Mouse (Mus musculus) heart, embryonic 16.5 days (tissue): Measurements from ENCODE around the gene Tnfsfm13. TPM values are rescaled to one million over a fixed set of nuclear protein-coding genes. Genes with fewer than 3 reads are reported as not detected.

Experiments used
- ATAC-seq: fragments of 200-750 bp; cut with Nextera tagmentation; replicated peaks from 2 replicates; pipeline ENCODE4 v1.8.0; 2017; ENCODE audit warnings: moderate number of reproducible peaks; ENCODE audit not compliant: insufficient read depth, low FRiP score; ENCODE audit errors: extremely low read depth
- H3K27ac ChIP-seq: fragments of 300-500 bp; sonication (generic); 2 replicates; pipeline ENCODE4 v1.5.1; 2014; ENCODE audit warnings: mild to moderate bottlenecking, low read length, control low read depth, moderate library complexity
- H3K27me3 ChIP-seq: fragments of 300-500 bp; sonication (generic); 2 replicates; pipeline ENCODE4 v1.6.1; 2014; ENCODE audit warnings: low read length, mixed read lengths; ENCODE audit not compliant: control insufficient read depth, insufficient read depth
- H3K36me3 ChIP-seq: fragments of 300-500 bp; sonication (generic); 2 replicates; pipeline ENCODE4 v1.6.1; 2014; ENCODE audit not compliant: control insufficient read depth, insufficient read depth
- H3K4me1 ChIP-seq: fragments of 300-500 bp; sonication (generic); 2 replicates; pipeline ENCODE4 v1.6.1; 2014; ENCODE audit warnings: low read length, mixed read lengths; ENCODE audit not compliant: control insufficient read depth, insufficient read depth
- H3K4me2 ChIP-seq: fragments of 300-500 bp; sonication (generic); 2 replicates; pipeline ENCODE4 v1.6.1; 2014; ENCODE audit warnings: low read depth, mild to moderate bottlenecking, control low read depth, low read length
- H3K4me3 ChIP-seq: fragments of 300-500 bp; sonication (generic); 2 replicates; pipeline ENCODE4 v1.5.1; 2014; ENCODE audit warnings: mild to moderate bottlenecking, control low read depth, low read length
- H3K9ac ChIP-seq: fragments of 300-500 bp; sonication (generic); 2 replicates; pipeline ENCODE4 v1.6.1; 2014; ENCODE audit warnings: low read length, control low read depth
- H3K9me3 ChIP-seq: fragments of 300-500 bp; sonication (generic); replicated peaks from 2 replicates; pipeline ENCODE4 v1.6.1; 2016; ENCODE audit warnings: low read length; ENCODE audit not compliant: control insufficient read depth
- WGBS: fragments of 180-500 bp; shearing (Covaris S2); extraction: QIAGEN DNeasy Blood & Tissue Kit; methylation state at CpG from one replicate; pipeline ENCODE4 v1.1.7; 2014; 5-methylcytosine and 5-hydroxymethylcytosine counted together
- polyA plus RNA-seq: library from polyadenylated mRNA; unstranded; fragments of >200 nt; fragmentation: Nextera tagmentation; extraction: Ambion mirVana; gene quantifications from 2 replicates; pipeline ENCODE4 v1.2.1, GENCODE M21; 2015

The Tnfsfm13 gene
- polyA plus RNA-seq, 1 experiment from 2014 or later = 3.5 TPM

GRCm38 (mm10) chr11:69697396-69697795 is 1.5 kb upstream of the Tnfsfm13 start:
- no peak overlapping the region for H3K27ac ChIP-seq
- ATAC-seq = no peak
- no peaks in the 10 kb centered on the region for H3K36me3 ChIP-seq
- no peak overlapping the region for H3K4me2 ChIP-seq
- WGBS = 88% methylated on average over 3 of the region's 3 CpGs
- H3K9me3 ChIP-seq = no peaks in the 10 kb centered on the region
- H3K27me3 ChIP-seq = no peaks in the 10 kb centered on the region
- no peak overlapping the region for H3K9ac ChIP-seq
- H3K4me3 ChIP-seq = no peak overlapping the region
- H3K4me1 ChIP-seq = peaks cover 13% of the 10 kb centered on the region

DNA sequence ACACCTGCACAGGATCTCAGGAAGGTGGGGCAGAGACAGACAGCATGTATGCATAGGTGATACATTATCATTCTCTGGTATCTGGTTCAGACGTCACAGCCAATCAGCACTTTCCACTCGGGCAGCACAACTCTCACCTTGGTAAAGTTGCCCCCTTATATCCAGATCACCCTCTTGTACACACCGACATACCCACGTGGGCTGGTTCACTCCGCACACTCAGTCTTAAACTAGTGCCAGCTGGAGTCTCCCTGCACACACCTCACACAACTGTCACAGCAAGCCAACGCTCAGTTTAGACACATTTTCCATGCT is 895 bp downstream of the Tnfsfm13 start:
- Histone ChIP-seq H3K4me1 (peaks cover 11% of the 10 kb centered on the region), H3K4me2 (peak overlapping the region; percentile 93), H3K27me3 (no peaks in the 10 kb centered on the region), H3K36me3 (no peaks in the 10 kb centered on the region), H3K9ac (peak overlapping the region; percentile 90), H3K9me3 (no peaks in the 10 kb centered on the region), H3K27ac (peak overlapping the region; percentile 83), H3K4me3 (peak overlapping the region; percentile 72)
- ATAC-seq = no peak
- 28% methylated on average over 6 of the region's 6 CpGs for WGBS

GRCm38 (mm10) chr11:69693421-69693965 is 2.4 kb downstream of the Tnfsfm13 start:
- no peak overlapping the region for H3K9ac ChIP-seq
- no peak overlapping the region for H3K27ac ChIP-seq
- H3K9me3 ChIP-seq = no peaks in the 10 kb centered on the region
- 46% methylated on average over 11 of the region's 11 CpGs for WGBS
- H3K4me1 ChIP-seq = peaks cover 11% of the 10 kb centered on the region
- H3K4me3 ChIP-seq = no peak overlapping the region
- ATAC-seq = no peak
- H3K36me3 ChIP-seq = no peaks in the 10 kb centered on the region
- no peaks in the 10 kb centered on the region for H3K27me3 ChIP-seq
- H3K4me2 ChIP-seq = no peak overlapping the region

DNA sequence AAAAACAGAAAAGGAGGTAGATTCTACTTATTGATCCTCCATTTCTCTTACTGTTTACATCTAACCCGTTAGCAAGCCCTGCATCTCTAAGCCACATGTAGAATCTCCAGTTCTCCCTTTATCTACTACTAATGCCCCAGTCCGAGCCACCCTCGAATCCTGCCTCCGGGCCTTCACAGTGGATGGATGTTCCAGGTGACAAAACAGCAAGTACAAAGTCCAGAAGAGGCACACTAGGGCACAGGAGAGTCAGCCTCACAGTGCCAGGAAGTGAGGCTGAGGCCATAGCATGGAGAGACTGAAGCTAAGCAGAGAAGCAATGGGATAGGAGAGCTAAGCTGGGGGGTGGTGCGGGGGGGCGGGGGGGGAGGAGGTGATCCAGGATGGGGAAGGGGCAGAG is 3.0 kb downstream of the Tnfsfm13 start:
- Histone ChIP-seq H3K9me3 (no peaks in the 10 kb centered on the region), H3K27me3 (no peaks in the 10 kb centered on the region), H3K36me3 (no peaks in the 10 kb centered on the region), H3K4me3 (no peak overlapping the region), H3K4me2 (no peak overlapping the region), H3K9ac (no peak overlapping the region), H3K4me1 (peaks cover 11% of the 10 kb centered on the region), H3K27ac (no peak overlapping the region)
- WGBS = 81% methylated on average over 6 of the region's 6 CpGs
- ATAC-seq = no peak

DNA sequence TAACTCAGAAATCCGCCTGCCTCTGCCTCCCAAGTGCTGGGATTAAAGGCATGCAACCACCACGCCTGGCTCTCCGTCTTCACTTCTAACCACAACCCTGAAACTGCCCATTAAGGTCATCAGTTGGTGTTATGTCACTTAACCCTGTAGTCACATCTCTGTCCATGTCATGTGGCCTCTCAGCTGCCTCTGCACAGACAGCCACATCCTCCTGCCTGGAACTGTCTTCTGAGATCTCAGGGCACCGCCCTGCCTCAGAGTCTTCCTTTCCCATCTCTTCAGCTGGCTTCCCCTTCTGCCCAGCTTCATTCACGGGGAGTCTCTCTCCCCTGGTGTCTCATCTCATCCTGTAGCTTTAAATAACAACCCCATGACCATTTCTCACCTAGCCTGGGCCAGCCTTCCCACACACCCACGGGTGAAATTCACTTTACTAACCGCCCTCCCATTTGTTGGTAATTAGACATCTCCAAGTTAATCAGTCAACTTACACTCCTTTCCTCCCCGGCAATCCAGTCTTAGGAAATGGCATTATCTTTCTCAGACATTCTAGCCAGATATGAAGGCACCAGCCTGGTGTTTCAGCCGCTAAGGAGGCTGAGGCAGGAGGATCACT is 3.6 kb downstream of the Tnfsfm13 start:
- Histone ChIP-seq H3K36me3 (no peaks in the 10 kb centered on the region), H3K9ac (no peak overlapping the region), H3K4me3 (no peak overlapping the region), H3K27ac (no peak overlapping the region), H3K4me1 (peaks cover 11% of the 10 kb centered on the region), H3K4me2 (no peak overlapping the region), H3K9me3 (no peaks in the 10 kb centered on the region), H3K27me3 (no peaks in the 10 kb centered on the region)
- WGBS = 65% methylated on average over 9 of the region's 9 CpGs
- ATAC-seq = no peak

GRCm38 (mm10) chr11:69689891-69690290 is 6.0 kb downstream of the Tnfsfm13 start:
- H3K4me1 ChIP-seq = peaks cover 14% of the 10 kb centered on the region
- no peak overlapping the region for H3K9ac ChIP-seq
- H3K4me3 ChIP-seq = no peak overlapping the region
- H3K4me2 ChIP-seq = no peak overlapping the region
- H3K27me3 ChIP-seq = no peaks in the 10 kb centered on the region
- ATAC-seq = no peak
- no peaks in the 10 kb centered on the region for H3K9me3 ChIP-seq
- no peak overlapping the region for H3K27ac ChIP-seq
- 95% methylated on average over 1 of the region's 1 CpGs for WGBS
- H3K36me3 ChIP-seq = no peaks in the 10 kb centered on the region

- Histone ChIP-seq H3K36me3 (no peaks in the 10 kb centered on the region), H3K27me3 (no peaks in the 10 kb centered on the region), H3K9ac (no peak overlapping the region), H3K4me2 (no peak overlapping the region), H3K9me3 (no peaks in the 10 kb centered on the region), H3K4me3 (no peak overlapping the region), H3K4me1 (peaks cover 19% of the 10 kb centered on the region), H3K27ac (no peak overlapping the region)
- WGBS = 53% methylated on average over 5 of the region's 5 CpGs
- no peak for ATAC-seq
Measured at GRCm38 (mm10) chr11:69687061-69687460, 8.8 kb downstream of the Tnfsfm13 start.

GRCm38 (mm10) chr11:69686377-69686776 is 9.5 kb downstream of the Tnfsfm13 start:
- Histone ChIP-seq H3K9ac (peak overlapping the region; percentile 4; the same call in 1 of the 2 replicates), H3K4me3 (no peak overlapping the region), H3K4me2 (peak overlapping the region; percentile 18; the same call in 1 of the 2 replicates), H3K27me3 (no peaks in the 10 kb centered on the region), H3K9me3 (no peaks in the 10 kb centered on the region), H3K4me1 (peaks cover 19% of the 10 kb centered on the region), H3K36me3 (no peaks in the 10 kb centered on the region), H3K27ac (peak overlapping the region; percentile 86)
- WGBS = 20% methylated on average over 4 of the region's 4 CpGs
- ATAC-seq = no peak

GRCm38 (mm10) chr11:69685526-69686148 is 10.3 kb downstream of the Tnfsfm13 start, which contains the start of gene Tnfsf13:
Tnfsf13 (minus strand) TSS chr11:69685784.
- H3K9ac ChIP-seq = peak within 1 kb of the TSS; percentile 54
- no peaks in the 10 kb centered on the region for H3K27me3 ChIP-seq
- peaks cover 24% of the 10 kb centered on the region for H3K4me1 ChIP-seq
- peak within 1 kb of the TSS; percentile 18 for H3K4me2 ChIP-seq
- no peak within 1 kb of the TSS for H3K4me3 ChIP-seq
- ATAC-seq = no peak; the same call in 1 of the 2 replicates
- H3K27ac ChIP-seq = peak within 1 kb of the TSS; percentile 86
- WGBS = 56% methylated on average over 10 of the region's 10 CpGs
- no peaks in the 10 kb centered on the region for H3K36me3 ChIP-seq
- no peaks in the 10 kb centered on the region for H3K9me3 ChIP-seq
